Mouse (Mus musculus): Measurements from ENCODE around the gene Gm45140.

Gm45140 gene

GRCm38 (mm10) chr6:87835695-87836094 lies at the start of gene Gm45140:
Gene Gm45140, minus strand, starts transcription at chr6:87835795.
- no peak for DNase-seq

- peak; percentile 26 to 45 for DNase-seq
These were observed 47.2 kb upstream of the Gm45140 start for GRCm38 (mm10) chr6:87882816-87883215.

- DNase-seq: no peak
These were observed 46.6 kb upstream of the Gm45140 start for GRCm38 (mm10) chr6:87882221-87882620.

- no peak for DNase-seq
These were observed 44.0 kb upstream of the Gm45140 start for GRCm38 (mm10) chr6:87879628-87880027.

- DNase-seq: no peak
These were observed 43.4 kb upstream of the Gm45140 start for GRCm38 (mm10) chr6:87879010-87879409.

GRCm38 (mm10) chr6:87876068-87876643 lies 40.6 kb upstream of the Gm45140 start:
- DNase-seq: peak; percentile 50 to 67

- no peak for DNase-seq
These were observed 40.0 kb upstream of the Gm45140 start for GRCm38 (mm10) chr6:87875562-87875961.

GRCm38 (mm10) chr6:87875083-87875482 lies 39.5 kb upstream of the Gm45140 start:
- no peak for DNase-seq

- no peak for DNase-seq
These were observed 38.4 kb upstream of the Gm45140 start for GRCm38 (mm10) chr6:87873963-87874362.

- DNase-seq: no peak
These were observed 37.5 kb upstream of the Gm45140 start for GRCm38 (mm10) chr6:87873104-87873503.

- DNase-seq: no peak
These were observed 35.6 kb upstream of the Gm45140 start for GRCm38 (mm10) chr6:87871240-87871639.

- no peak for DNase-seq
These were observed 34.8 kb upstream of the Gm45140 start for GRCm38 (mm10) chr6:87870440-87870839.

GRCm38 (mm10) chr6:87868871-87869506 lies 33.4 kb upstream of the Gm45140 start:
- DNase-seq: peak; percentile 87 to 92

GRCm38 (mm10) chr6:87867256-87867655 lies 31.7 kb upstream of the Gm45140 start:
- no peak for DNase-seq

GRCm38 (mm10) chr6:87866211-87866610 lies 30.6 kb upstream of the Gm45140 start:
- no peak for DNase-seq

- DNase-seq: no peak
These were observed 21.5 kb upstream of the Gm45140 start for GRCm38 (mm10) chr6:87857071-87857470.

- DNase-seq: no peak
These were observed 17.9 kb upstream of the Gm45140 start for GRCm38 (mm10) chr6:87853446-87853845.

GRCm38 (mm10) chr6:87851871-87852270 lies 16.3 kb upstream of the Gm45140 start:
- DNase-seq: no peak

- peak; percentile 98 to 99 for DNase-seq
These were observed 15.5 kb upstream of the Gm45140 start, which contains the start of gene Cnbp for GRCm38 (mm10) chr6:87850900-87851614. Gene Cnbp, minus strand, starts transcription at chr6:87851106.

GRCm38 (mm10) chr6:87850155-87850899 lies 14.7 kb upstream of the Gm45140 start:
- DNase-seq: peak in 1 of 2 experiments; percentile 72

GRCm38 (mm10) chr6:87849780-87850154 lies 14.2 kb upstream of the Gm45140 start:
- DNase-seq: no peak

GRCm38 (mm10) chr6:87846813-87847212 lies 11.2 kb upstream of the Gm45140 start:
- DNase-seq: no peak

GRCm38 (mm10) chr6:87845031-87845695 lies 9.6 kb upstream of the Gm45140 start:
- DNase-seq: no peak

All from lung, postnatal 4 days (tissue).